8 mouse cellular contexts compared by ENCODE assay signal in genomic region chr12:112449144-112449827, GRCm38 (mm10). TPM values are rescaled to one million over a fixed set of nuclear protein-coding genes. Genes with fewer than 3 reads are reported as not detected.
A peak's percentile ranks its signal among the peaks of the same experiment; 100 is the strongest.
DNase-seq lines count a peak whose midpoint lies in the region; ATAC-seq lines count a peak whose summit lies in the region.

No protein-coding gene starts in this region.

- no peak overlapping the region for H3K9ac ChIP-seq in heart, embryonic 12.5 days
- no peak overlapping the region for H3K9ac ChIP-seq in hindbrain, embryonic 15.5 days
- H3K9ac ChIP-seq in midbrain, embryonic 12.5 days (replicated peaks): no peak overlapping the region

- H3K27ac ChIP-seq in heart, embryonic 12.5 days (ENCODE audit: poor library complexity, severe bottlenecking): peak overlapping the region; percentile 31; the same call in 1 of the 2 replicates
- peak overlapping the region; percentile 12 for H3K27ac ChIP-seq in hindbrain, embryonic 15.5 days (replicated peaks)
- H3K27ac ChIP-seq in midbrain, embryonic 12.5 days (replicated peaks): 0 out of 2 replicates have a peak overlapping the region, but pooled peaks have one; percentile 10

- no peaks in the 10 kb centered on the region for H3K4me1 ChIP-seq in heart, embryonic 12.5 days (replicated peaks)
- peaks cover 13% of the 10 kb centered on the region for H3K4me1 ChIP-seq in hindbrain, embryonic 15.5 days (replicated peaks)
- H3K4me1 ChIP-seq in midbrain, embryonic 12.5 days: peaks cover 14% of the 10 kb centered on the region; the same call in 1 of the 2 replicates

- peaks cover 23% of the 10 kb centered on the region for H3K9me3 ChIP-seq in heart, embryonic 12.5 days (replicated peaks)
- no peaks in the 10 kb centered on the region for H3K9me3 ChIP-seq in hindbrain, embryonic 15.5 days
- peaks cover 11% of the 10 kb centered on the region; the same call in 1 of the 2 replicates for H3K9me3 ChIP-seq in midbrain, embryonic 12.5 days

- ATAC-seq in heart, embryonic 12.5 days (ENCODE audit: insufficient number of reproducible peaks, low FRiP score): no peak
- ATAC-seq in CD4-positive, CD25-positive, alpha-beta regulatory T cell, adult 4 months: peak; percentile 90
- no peak for ATAC-seq in hindbrain, embryonic 15.5 days (ENCODE audit: low FRiP score, low read depth)
- ATAC-seq in midbrain, embryonic 12.5 days (ENCODE audit: low FRiP score, low read depth): no peak

- WGBS in heart, embryonic 12.5 days: 60% methylated on average over 18 of the region's 18 CpGs
- WGBS in hindbrain, embryonic 15.5 days: 48% methylated on average over 18 of the region's 18 CpGs
- 61% methylated on average over 18 of the region's 18 CpGs for WGBS in midbrain, embryonic 12.5 days

- no peak overlapping the region for H3K4me3 ChIP-seq in heart, embryonic 12.5 days
- no peak overlapping the region for H3K4me3 ChIP-seq in hindbrain, embryonic 15.5 days
- no peak overlapping the region for H3K4me3 ChIP-seq in midbrain, embryonic 12.5 days

- DNase-seq in heart, adult 11 months: no peak
- DNase-seq in adrenal gland, adult (ENCODE audit: inconsistent age in 2 of 2, low spot score in 1 of 2): no peak
- no peak for DNase-seq in urinary bladder, postnatal 4 days (ENCODE audit: low spot score in 2 of 2)
- no peak for DNase-seq in kidney, postnatal 25 days

- H3K4me2 ChIP-seq in heart, embryonic 12.5 days: no peak overlapping the region
- no peak overlapping the region for H3K4me2 ChIP-seq in hindbrain, embryonic 15.5 days
- H3K4me2 ChIP-seq in midbrain, embryonic 12.5 days (replicated peaks): no peak overlapping the region

- no peaks in the 10 kb centered on the region for H3K36me3 ChIP-seq in heart, embryonic 12.5 days
- H3K36me3 ChIP-seq in hindbrain, embryonic 15.5 days: no peaks in the 10 kb centered on the region
- no peaks in the 10 kb centered on the region for H3K36me3 ChIP-seq in midbrain, embryonic 12.5 days

- H3K27me3 ChIP-seq in heart, embryonic 12.5 days (replicated peaks): no peaks in the 10 kb centered on the region
- H3K27me3 ChIP-seq in hindbrain, embryonic 15.5 days: no peaks in the 10 kb centered on the region
- peaks cover 15% of the 10 kb centered on the region; the same call in 1 of the 2 replicates for H3K27me3 ChIP-seq in midbrain, embryonic 12.5 days

RNA-seq across cellular contexts. Expression of gene A530016L24Rik, which starts 40.0 kb away (rescaled TPM):
- polyA plus RNA-seq in heart, embryonic 12.5 days (2016; fragmentation: Nextera tagmentation; extraction: Ambion mirVana): 6.7 and 7.4 TPM in 2 replicates
- polyA plus RNA-seq in CD4-positive, CD25-positive, alpha-beta regulatory T cell, adult 4 months (2017; shearing (Covaris generic)): not detected
- polyA plus RNA-seq in hindbrain, embryonic 15.5 days (2015; fragmentation: Nextera tagmentation; extraction: Ambion mirVana): 0.09 and 0.18 TPM in 2 replicates
- polyA plus RNA-seq in midbrain, embryonic 12.5 days (2016; fragmentation: Nextera tagmentation; extraction: Ambion mirVana): not detected in 2 replicates
